Mouse (Mus musculus): ENCODE results near the gene A930033H14Rik. TPM values are rescaled to one million over a fixed set of nuclear protein-coding genes. Genes with fewer than 3 reads are reported as not detected.

A930033H14Rik gene
- polyA plus RNA-seq, 1 experiment from 2014 or later, result 0.94 TPM

DNA sequence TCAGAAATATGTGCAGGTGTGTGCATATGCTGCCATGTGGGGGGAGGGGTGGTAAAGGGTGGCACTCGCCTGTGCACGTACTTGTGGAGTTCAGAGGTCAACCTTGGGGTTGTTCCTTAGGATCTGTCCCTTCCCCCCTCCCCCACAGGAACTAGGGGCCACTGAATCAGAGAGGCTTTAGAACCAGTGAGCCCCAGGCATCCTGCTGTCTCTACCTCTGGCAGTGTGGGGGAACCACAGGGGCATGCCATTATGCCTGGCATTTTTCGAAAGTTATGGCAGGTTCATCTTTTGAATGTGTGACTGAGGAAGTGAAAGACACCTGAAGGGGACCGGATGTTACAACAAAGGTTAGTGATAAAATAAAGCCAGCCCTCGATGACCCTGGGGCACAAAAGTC lies 2.2 kb downstream of the A930033H14Rik start:
- H3K4me2 ChIP-seq, result no peak overlapping the region
- H3K9me3 ChIP-seq (replicated peaks), result no peaks in the 10 kb centered on the region
- no peaks in the 10 kb centered on the region for H3K27me3 ChIP-seq
- no peak for ATAC-seq
- peaks cover 16% of the 10 kb centered on the region for H3K4me1 ChIP-seq
- H3K4me3 ChIP-seq, result no peak overlapping the region
- H3K27ac ChIP-seq, result no peak overlapping the region
- H3K36me3 ChIP-seq (ENCODE audit: poor library complexity, severe bottlenecking), result no peaks in the 10 kb centered on the region
- H3K9ac ChIP-seq, result no peak overlapping the region
- WGBS, result 83% methylated on average over 5 of the region's 5 CpGs

DNA sequence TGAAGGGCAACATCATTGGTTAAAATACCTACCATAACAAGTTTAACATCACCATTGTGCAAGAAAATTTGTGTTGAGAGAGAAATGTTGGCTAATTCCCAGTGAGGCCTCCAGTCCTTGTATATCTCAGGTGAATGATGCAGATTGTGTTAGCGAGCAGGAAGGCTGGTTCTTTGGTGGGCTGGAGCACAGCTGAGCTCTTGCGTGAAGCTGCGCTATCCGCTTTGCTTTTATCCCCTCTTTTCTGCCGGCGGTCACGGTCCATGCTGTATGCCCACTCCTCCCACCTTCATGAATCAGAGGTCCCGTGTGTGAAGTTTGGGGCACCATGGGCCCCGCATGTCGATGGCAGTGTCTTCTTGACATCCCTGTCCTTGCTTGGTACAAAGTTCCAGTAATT lies 2.9 kb downstream of the A930033H14Rik start:
- H3K27ac ChIP-seq, result no peak overlapping the region
- no peak overlapping the region for H3K4me3 ChIP-seq
- 97% methylated on average over 10 of the region's 10 CpGs for WGBS
- no peak for ATAC-seq
- peaks cover 16% of the 10 kb centered on the region for H3K4me1 ChIP-seq
- H3K9ac ChIP-seq, result no peak overlapping the region
- no peaks in the 10 kb centered on the region for H3K36me3 ChIP-seq (ENCODE audit: poor library complexity, severe bottlenecking)
- no peaks in the 10 kb centered on the region for H3K27me3 ChIP-seq
- H3K9me3 ChIP-seq (replicated peaks), result no peaks in the 10 kb centered on the region
- no peak overlapping the region for H3K4me2 ChIP-seq

DNA sequence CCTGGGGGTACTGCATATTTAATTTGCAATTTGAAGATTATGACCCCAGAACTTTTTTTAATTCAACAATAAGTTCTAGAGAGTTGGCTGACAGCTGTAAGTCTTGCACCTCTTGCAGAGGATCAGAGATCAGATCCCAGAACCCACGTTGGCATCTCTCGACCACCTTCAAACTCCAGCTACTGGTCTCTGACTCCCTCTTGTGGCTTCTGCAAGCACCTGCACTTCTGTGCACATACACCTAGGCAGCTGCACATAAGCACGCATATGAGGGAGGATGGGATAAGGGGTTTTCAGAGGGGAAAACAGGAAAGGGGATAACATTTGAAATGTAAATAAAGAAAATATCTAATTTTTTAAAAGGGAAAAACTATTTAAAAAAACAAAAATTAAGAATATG lies 4.2 kb downstream of the A930033H14Rik start:
- H3K4me1 ChIP-seq, result peaks cover 13% of the 10 kb centered on the region
- H3K4me3 ChIP-seq, result no peak overlapping the region
- no peak overlapping the region for H3K9ac ChIP-seq
- no peaks in the 10 kb centered on the region for H3K36me3 ChIP-seq (ENCODE audit: poor library complexity, severe bottlenecking)
- no peak overlapping the region for H3K27ac ChIP-seq
- no peaks in the 10 kb centered on the region for H3K27me3 ChIP-seq
- no peak for ATAC-seq
- no peak overlapping the region for H3K4me2 ChIP-seq
- WGBS, result 92% methylated on average over 3 of the region's 3 CpGs
- H3K9me3 ChIP-seq (replicated peaks), result no peaks in the 10 kb centered on the region

DNA sequence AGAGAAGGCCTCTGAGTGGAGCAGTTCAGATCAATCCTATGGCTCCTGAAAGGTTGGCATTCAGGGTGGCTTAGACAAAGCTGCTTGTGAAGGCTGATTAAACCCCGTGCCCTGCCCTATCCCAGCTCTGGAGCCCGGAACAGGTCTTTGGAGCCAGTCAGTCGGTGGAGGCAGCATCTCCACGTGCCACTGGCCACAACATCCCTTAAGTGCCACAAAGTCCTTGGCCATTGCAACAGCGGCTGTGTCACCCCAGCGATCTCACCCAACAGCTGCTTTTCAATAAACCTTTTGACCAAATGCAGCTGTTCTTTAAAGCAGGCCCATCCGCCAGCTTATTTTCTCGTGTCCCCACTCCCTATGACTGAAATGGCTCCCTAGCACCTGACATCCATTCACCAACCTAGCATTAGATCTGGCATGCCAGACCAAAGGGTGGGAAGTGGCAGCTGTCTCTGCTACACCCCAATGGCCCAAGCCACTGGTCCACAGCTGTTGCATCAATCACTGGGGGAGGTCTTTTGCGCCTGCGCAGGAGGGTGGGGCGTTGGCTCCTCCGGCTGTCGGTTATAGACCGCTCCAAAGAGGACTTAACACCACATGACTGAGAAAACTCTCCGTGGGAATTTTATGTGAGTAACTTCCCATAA lies 4.8 kb downstream of the A930033H14Rik start:
- Histone ChIP-seq H3K4me3 (no peak overlapping the region), H3K27ac (no peak overlapping the region), H3K27me3 (no peaks in the 10 kb centered on the region), H3K9ac (no peak overlapping the region), H3K36me3 (ENCODE audit: poor library complexity, severe bottlenecking) (no peaks in the 10 kb centered on the region), H3K4me1 (peaks cover 12% of the 10 kb centered on the region; the same call in 1 of the 2 replicates), H3K9me3 (replicated peaks) (no peaks in the 10 kb centered on the region), H3K4me2 (no peak overlapping the region)
- no peak for ATAC-seq
- WGBS, result 89% methylated on average over 15 of the region's 15 CpGs

DNA sequence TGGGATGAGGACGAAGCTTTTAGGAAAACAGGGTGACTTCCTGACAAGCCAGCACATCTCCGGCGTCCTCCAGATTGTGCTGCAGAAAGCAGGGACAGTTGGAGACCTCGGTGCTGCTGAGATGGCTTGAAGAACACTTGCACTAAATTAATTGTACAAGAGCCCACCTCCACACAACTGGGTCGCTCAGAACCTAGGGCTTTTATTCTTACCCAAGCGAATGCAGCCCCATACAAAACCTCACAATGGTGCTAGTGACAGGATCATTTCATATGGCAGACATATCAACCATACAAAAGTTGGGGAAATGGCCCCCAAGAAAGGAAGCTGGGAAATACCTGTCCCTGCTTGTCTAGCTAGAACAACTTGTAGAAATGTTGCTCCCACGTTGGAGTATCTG lies 5.4 kb downstream of the A930033H14Rik start:
- Histone ChIP-seq H3K36me3 (ENCODE audit: poor library complexity, severe bottlenecking) (no peaks in the 10 kb centered on the region), H3K27ac (no peak overlapping the region), H3K4me2 (no peak overlapping the region), H3K9ac (no peak overlapping the region), H3K9me3 (replicated peaks) (no peaks in the 10 kb centered on the region), H3K4me3 (no peak overlapping the region), H3K27me3 (no peaks in the 10 kb centered on the region), H3K4me1 (peaks cover 12% of the 10 kb centered on the region; the same call in 1 of the 2 replicates)
- no peak for ATAC-seq
- WGBS, result 86% methylated on average over 7 of the region's 7 CpGs

DNA sequence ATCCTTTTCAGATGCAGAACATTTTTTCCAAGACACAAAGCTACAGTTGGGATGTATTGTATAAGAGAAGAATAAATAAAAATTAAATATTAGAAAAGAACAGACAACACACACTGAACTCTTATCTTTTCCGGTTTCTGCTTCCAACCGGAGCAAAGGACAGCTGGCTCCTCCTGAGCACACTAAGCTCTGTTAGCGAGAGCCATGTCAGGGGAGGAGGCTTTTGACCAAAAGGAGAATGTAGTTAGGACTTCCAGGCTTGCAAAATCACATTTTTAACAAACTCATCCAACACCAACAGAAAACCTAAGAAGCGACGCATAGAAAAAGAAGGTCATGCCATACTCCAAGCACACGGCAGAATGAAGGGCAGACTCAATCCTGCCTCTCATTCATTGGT lies 6.8 kb downstream of the A930033H14Rik start:
- Histone ChIP-seq H3K4me3 (no peak overlapping the region), H3K27me3 (no peaks in the 10 kb centered on the region), H3K27ac (no peak overlapping the region), H3K9ac (no peak overlapping the region), H3K4me2 (no peak overlapping the region), H3K4me1 (peaks cover 3% of the 10 kb centered on the region; the same call in 1 of the 2 replicates), H3K36me3 (ENCODE audit: poor library complexity, severe bottlenecking) (no peaks in the 10 kb centered on the region), H3K9me3 (replicated peaks) (no peaks in the 10 kb centered on the region)
- WGBS, result 93% methylated on average over 6 of the region's 6 CpGs
- ATAC-seq, result no peak

DNA sequence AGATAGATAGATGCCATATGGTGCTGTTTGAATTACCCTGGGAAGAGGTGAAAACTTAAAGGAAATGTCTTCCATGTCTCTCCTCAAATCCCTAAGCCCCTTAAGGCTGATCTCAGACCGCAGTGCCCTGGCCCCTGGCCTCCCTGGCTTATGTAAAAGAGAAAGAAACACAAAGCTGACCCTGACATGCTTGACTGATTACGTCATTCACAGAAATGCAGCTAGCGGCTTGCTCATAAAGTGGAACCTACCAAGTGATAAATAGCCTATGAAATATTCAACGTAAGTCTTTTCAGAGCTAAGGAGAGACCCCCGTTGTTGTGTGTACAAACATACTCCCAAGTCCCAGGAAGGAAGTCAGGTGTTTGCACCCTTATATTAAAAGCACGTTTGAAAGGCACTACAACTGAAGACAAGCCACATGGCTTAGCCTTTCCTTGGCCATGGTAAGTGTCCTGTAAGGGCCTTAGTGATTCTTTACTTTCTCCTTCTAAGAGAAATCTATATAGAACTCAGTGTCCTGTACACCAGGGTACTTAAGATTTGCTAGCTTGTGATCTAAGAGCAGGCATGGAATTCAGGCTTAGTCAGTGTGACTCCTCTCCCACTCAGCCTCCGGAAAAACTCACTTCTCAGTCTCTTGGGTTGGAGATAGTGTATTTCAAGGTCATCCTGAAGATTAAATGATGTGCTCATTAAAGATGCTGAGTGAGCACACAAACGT lies 8.1 kb downstream of the A930033H14Rik start:
- no peaks in the 10 kb centered on the region for H3K9me3 ChIP-seq (replicated peaks)
- no peak overlapping the region for H3K4me2 ChIP-seq
- 26% methylated on average over 8 of the region's 8 CpGs for WGBS
- H3K27me3 ChIP-seq, result no peaks in the 10 kb centered on the region
- H3K27ac ChIP-seq, result no peak overlapping the region
- no peaks in the 10 kb centered on the region for H3K36me3 ChIP-seq (ENCODE audit: poor library complexity, severe bottlenecking)
- no peak overlapping the region for H3K9ac ChIP-seq
- no peak for ATAC-seq
- H3K4me1 ChIP-seq, result peaks cover 3% of the 10 kb centered on the region; the same call in 1 of the 2 replicates
- H3K4me3 ChIP-seq, result no peak overlapping the region

DNA sequence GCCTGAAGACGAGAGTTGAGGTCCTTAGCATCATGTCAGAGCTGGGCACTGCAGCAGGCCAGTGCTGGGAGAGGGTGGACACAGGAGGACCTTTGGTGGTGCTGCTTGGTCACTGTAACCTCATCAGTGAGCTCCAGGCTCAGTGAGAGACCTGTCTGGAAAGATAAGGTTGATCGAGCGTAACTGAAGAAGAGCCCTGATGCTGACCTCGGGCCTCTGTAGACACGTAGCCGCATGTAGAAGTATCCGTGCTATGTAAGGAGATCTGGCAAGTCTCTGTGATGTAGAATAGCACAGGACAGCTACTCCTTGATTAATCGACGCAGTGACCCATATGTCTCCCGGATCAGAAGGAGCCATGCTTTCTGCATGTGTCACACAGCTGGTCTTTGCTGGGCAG lies 19.2 kb downstream of the A930033H14Rik start:
- H3K9me3 ChIP-seq (replicated peaks), result no peaks in the 10 kb centered on the region
- H3K4me1 ChIP-seq, result no peaks in the 10 kb centered on the region
- H3K9ac ChIP-seq, result no peak overlapping the region
- no peaks in the 10 kb centered on the region for H3K36me3 ChIP-seq (ENCODE audit: poor library complexity, severe bottlenecking)
- H3K4me2 ChIP-seq, result no peak overlapping the region
- 96% methylated on average over 10 of the region's 10 CpGs for WGBS
- no peak for ATAC-seq
- H3K27me3 ChIP-seq, result no peaks in the 10 kb centered on the region
- no peak overlapping the region for H3K4me3 ChIP-seq
- H3K27ac ChIP-seq, result no peak overlapping the region

DNA sequence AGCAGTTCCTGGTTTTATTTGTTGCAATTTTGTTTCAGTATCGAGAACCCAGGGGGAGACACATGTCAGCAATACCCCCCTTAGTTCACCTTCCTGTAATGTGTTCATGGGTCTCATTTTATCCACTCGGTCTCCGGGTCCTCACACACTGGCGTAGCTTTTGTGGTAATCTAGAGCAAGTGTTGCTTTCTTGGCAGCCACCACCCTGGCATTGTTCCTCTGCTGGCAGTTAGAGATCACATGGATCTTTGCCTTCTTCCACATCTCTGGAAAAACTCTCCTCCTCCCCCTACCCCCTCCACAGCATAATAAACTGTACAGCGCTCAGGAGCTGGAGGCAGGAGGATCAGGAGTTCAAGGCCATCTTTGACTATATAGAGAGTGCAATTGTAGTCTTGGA lies 20.6 kb downstream of the A930033H14Rik start:
- Histone ChIP-seq H3K4me1 (no peaks in the 10 kb centered on the region), H3K36me3 (ENCODE audit: poor library complexity, severe bottlenecking) (no peaks in the 10 kb centered on the region), H3K9me3 (replicated peaks) (no peaks in the 10 kb centered on the region), H3K9ac (no peak overlapping the region), H3K27me3 (no peaks in the 10 kb centered on the region), H3K4me2 (no peak overlapping the region), H3K27ac (no peak overlapping the region), H3K4me3 (no peak overlapping the region)
- WGBS, result 82% methylated on average over 5 of the region's 5 CpGs
- no peak for ATAC-seq

DNA sequence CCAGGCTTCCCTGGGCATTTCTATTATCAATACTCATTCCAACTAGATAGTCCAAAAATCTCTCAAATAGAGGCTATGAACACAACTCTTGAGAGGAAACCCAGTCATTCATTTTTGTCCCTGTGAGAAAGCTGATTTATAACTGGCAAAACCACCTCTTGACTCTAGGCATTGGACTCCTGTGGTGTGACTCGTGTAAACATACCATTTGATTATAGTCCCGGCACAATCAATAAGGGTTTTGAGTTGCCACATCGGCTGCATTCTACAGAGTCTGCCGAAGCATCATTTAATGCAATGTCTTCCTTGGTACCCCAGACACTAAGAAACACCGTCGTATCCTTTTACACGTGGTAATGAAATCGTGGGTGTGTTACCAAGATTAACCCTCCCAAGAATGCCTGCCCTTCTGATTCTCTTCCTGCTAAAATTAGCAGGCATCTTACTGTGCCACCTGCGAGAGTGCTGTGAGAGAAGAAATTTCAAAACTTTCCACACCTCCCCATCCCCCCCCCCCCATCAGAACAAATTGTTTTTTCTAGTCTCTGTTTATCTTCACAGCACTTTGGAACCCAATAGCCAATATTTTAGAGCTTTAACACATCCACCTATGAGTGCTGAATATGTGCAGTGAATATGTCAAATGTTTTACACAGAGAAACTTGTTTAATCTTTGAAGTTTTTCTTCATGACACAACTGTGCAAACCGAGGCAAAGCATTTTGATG lies 22.3 kb downstream of the A930033H14Rik start:
- WGBS, result 84% methylated on average over 10 of the region's 10 CpGs

DNA sequence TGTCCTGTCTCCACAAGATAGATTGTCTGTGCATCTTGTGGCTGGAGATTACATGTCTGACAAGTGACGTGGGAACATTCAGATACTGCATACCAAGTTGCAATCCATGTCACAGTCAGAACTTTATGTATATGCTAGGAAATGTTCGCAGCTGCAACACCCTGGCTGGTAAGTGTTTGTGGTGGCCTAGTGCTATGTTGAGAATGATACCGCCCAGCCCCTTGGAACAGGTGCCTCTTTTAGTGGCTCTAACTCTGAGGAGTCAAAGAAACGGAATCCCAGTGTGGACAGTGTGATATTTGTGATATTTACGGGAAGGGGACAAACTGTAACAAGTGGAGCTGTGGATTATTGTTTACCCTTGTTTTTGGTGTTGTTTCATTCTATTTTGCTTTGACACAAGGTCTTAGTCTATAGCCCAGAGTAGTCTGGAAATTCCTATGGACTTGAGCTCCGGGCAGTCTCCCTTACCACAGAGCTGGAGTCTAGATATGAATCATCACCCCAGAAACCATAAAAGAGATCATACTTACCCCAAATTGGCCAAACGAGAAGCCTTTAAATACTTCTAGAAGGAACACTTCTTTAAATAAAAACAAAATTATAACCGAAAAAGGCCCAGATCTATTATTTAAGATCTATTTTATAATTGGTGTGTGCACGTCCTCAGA lies 25.0 kb downstream of the A930033H14Rik start:
- Histone ChIP-seq H3K4me2 (no peak overlapping the region), H3K9ac (no peak overlapping the region), H3K36me3 (ENCODE audit: poor library complexity, severe bottlenecking) (no peaks in the 10 kb centered on the region), H3K9me3 (replicated peaks) (no peaks in the 10 kb centered on the region), H3K27me3 (no peaks in the 10 kb centered on the region), H3K4me1 (no peaks in the 10 kb centered on the region), H3K4me3 (no peak overlapping the region), H3K27ac (no peak overlapping the region)
- 86% methylated on average over 9 of the region's 9 CpGs for WGBS
- ATAC-seq, result no peak

More for the DNA sequence above, 22.3 kb downstream of the A930033H14Rik start:
- Histone ChIP-seq H3K9ac (no peak overlapping the region), H3K4me3 (no peak overlapping the region), H3K9me3 (replicated peaks) (no peaks in the 10 kb centered on the region), H3K27ac (no peak overlapping the region), H3K36me3 (ENCODE audit: poor library complexity, severe bottlenecking) (no peaks in the 10 kb centered on the region), H3K4me1 (no peaks in the 10 kb centered on the region), H3K27me3 (no peaks in the 10 kb centered on the region), H3K4me2 (no peak overlapping the region)
- ATAC-seq, result no peak
